Mouse (Mus musculus) brain, embryonic 14.5 days (tissue): ENCODE results near the gene Ppp1cc.

Source experiments
- CTCF ChIP-seq: fragments of 200-500 bp; IDR thresholded peaks from 2 replicates; pipeline ENCODE4 v1.5.1; 2012; ENCODE audit warnings: inconsistent platforms, mild to moderate bottlenecking, moderate library complexity, borderline replicate concordance; ENCODE audit not compliant: insufficient read depth, insufficient read length; ENCODE audit errors: extremely low read depth
- POLR2A ChIP-seq: fragments of 200-500 bp; IDR thresholded peaks from 2 replicates; pipeline ENCODE4 v1.6.1; 2012; ENCODE audit warnings: mild to moderate bottlenecking, inconsistent platforms, borderline replicate concordance; ENCODE audit not compliant: poor library complexity, insufficient read depth, insufficient read length, severe bottlenecking; ENCODE audit errors: extremely low read depth

- TF ChIP-seq POLR2A (no peak), CTCF (no peak)
Observed at GRCm38 (mm10) chr5:122148107-122148506, 10.0 kb upstream of the Ppp1cc start.
